Mouse (Mus musculus) ZHBTc4 (cell line): ENCODE data around the gene Rab5b.

Experiments used
- DNase-seq: peaks from one replicate; pipeline ENCODE4 v3.0.0-alpha.2; 2011; ENCODE audit warnings: low read depth, low spot score

Gene Rab5b

GRCm38 (mm10) chr10:128699006-128699405 lies 2.9 kb upstream of the Rab5b start:
- DNase-seq, result no peak

DNA sequence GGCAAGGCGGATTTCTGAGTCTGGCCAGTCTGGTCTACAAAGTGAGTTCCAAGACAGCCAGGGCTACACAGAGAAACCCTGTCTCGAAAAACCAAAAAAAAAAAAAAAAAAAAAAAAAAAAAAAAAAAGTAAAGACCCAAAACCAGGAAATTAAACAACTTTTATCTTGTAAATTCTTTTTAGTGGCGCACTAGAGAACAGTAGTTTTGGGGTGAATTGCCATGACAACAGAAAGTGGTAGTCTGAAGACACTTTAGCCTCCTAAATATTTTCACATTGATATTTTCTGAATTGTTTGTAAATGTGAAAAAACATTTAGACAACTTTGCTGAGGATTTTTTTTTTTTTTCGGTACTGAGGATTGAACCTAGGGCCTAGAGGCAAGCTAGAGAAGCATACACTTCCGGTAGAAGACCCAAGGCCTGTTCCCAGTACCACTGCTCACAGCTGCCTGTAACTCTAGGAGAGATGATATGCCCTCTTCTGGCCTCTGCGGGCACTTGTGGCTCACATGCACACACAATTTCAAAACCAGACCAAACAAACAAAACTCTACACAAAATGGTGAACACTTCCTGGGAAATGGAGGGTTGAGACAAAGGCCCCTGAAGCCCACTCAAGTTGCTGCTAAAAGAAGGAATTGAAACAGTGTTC lies 1.1 kb upstream of the Rab5b start:
- DNase-seq, result peak; percentile 54

DNA sequence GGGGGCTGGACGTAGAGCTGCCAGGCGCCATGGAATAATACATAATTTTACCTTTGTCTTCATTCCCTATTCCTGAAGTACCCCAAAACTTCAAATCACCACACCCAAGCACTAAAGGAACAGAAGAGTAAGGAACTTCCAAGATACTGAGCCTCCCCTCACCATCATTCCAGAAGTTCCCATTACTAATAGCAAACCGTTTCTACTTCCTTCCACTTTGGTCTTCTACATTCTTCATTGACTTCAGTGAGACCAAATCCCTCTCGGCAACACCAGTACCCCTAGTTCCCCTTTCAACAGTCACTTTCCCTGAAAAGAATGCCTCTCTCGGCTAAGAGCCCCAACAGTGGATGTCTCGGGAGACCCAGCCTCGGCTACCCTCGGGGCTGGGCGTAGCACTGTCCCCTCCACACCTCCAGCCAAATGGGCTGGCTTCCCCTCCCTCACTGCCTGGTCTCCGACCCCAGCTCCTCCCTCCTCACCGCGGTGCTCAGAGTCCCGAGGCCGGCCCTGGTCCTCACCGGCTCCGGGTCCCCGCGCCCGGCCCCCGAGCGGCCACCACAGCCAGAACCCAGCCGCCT lies 563 bp downstream of the Rab5b start:
- no peak for DNase-seq

GRCm38 (mm10) chr10:128674469-128675008 lies 21.5 kb downstream of the Rab5b start:
- peak; percentile 41 for DNase-seq

DNA sequence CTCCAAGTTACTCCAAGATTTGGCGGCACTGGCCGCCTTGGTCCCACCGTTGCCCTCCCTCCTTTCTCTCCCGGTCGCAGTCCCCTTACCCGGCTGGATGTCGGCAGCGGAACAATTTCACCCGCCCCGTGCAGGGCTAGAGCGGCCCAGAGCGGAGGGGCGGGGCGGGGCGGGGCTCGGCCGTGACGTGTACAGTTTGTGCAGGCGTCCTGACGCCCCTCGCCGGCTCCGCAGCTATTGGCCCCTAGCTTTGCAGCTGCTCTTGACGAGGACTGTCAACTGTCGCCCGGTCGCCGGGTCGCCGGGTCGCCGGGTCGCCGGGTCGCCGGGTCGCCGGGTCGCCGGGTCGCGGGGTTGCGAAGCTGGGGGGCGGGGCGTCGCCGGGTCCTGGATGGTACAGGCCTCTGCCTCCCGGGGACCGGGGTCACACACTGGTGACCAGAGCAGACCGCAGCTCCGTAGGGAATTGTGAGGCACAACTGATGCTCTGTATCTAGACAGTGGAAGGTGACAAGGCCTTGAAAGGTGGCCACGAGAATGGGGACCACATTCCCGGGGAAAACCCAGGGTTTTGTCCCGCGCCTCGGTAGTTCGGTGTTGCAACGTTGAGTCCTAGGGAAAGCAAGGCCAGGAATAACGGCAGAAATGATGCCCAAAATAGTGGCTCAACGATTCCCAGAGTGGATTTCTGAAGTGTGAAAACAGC lies 22.1 kb downstream of the Rab5b start, which contains the start of gene Suox:
Gene Suox (minus strand): TSS at position 311 of the 706 bp plus-strand sequence.
- DNase-seq, result peak; percentile 93

DNA sequence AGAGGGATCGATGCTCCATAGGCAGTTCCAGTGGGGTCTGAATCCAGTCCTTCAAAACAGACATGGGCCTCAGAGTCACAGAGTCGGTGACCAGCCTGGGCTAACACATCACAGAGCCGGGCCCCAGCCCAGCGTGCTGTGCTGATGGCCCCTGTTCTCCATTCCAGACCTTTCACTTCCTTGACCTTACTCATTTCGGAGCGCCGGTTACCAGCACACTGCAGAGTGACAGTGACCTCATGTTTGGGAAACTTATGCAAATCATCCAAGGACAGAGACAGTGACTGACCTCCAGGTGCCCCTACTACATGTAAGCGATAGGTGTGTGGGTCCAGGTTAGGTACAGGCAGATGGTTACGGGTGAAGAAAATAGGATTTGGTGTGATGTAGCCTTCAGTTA lies 24.9 kb downstream of the Rab5b start:
- no peak for DNase-seq

- DNase-seq, result peak; percentile 83
Observed at GRCm38 (mm10) chr10:128668790-128669672, 27.0 kb downstream of the Rab5b start.

GRCm38 (mm10) chr10:128665806-128666205 lies 30.3 kb downstream of the Rab5b start:
- DNase-seq, result no peak

GRCm38 (mm10) chr10:128665307-128665706 lies 30.8 kb downstream of the Rab5b start:
- DNase-seq, result no peak

GRCm38 (mm10) chr10:128664808-128665207 lies 31.3 kb downstream of the Rab5b start:
- no peak for DNase-seq

DNA sequence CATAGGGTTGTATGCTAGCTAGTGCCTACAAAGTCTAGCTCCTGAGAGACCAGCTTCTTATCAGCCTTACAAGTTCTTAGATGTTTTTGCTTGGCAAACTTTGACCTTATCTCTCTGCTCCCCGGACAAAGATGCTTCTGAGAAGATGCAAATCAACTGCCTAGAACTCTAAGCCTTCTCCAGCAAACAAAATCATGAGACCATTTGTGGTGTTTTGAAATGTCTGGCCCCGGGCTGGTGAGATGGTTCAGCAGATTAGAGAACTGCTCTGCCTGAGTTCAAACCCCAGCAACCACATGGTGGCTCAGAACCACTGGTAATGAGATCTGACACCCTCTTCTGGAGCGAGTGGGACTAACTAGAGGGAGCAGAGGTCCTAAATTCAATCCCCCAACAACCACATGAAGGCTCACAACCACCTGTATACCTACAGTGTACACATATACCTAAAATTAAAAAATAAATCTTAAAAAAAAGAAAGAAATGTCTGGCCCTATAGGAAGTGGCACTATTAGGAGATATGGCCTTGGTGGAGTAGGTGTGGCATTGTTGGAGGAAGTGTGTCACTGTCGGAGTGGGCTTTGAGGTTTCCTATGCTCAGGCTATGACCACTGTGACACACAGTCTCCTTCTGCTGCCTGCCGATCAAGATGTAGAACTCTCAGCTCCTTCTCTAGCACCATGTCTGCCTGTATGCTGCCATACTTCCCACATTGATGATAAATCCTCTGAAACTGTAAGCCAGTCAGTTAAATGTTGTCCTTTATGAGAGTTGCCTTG lies 32.4 kb downstream of the Rab5b start:
- DNase-seq, result no peak

DNA sequence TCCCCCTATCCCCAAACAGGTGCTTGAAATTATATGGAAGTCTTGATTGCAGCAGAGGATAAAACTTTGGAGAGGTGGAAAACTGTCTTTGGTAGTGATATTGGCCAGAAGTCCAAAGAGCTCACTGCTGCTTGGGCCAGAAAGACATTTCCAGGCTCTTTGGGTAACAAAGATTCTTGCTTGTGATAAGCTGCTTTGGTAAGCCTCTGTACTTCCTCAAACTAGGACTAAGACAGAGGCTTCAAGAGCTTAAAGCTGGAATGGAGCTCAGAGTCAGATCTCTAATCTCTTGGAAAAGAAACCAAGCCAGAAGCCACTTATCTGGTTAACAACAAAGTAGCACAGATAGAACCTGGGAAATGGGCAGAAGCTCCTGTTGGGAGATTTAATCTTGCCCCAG lies 33.6 kb downstream of the Rab5b start:
- no peak for DNase-seq

- DNase-seq, result no peak
Observed at GRCm38 (mm10) chr10:128659490-128659889, 36.6 kb downstream of the Rab5b start.

GRCm38 (mm10) chr10:128657844-128658243 lies 38.2 kb downstream of the Rab5b start:
- DNase-seq, result no peak

GRCm38 (mm10) chr10:128656731-128657130 lies 39.3 kb downstream of the Rab5b start:
- DNase-seq, result no peak

DNA sequence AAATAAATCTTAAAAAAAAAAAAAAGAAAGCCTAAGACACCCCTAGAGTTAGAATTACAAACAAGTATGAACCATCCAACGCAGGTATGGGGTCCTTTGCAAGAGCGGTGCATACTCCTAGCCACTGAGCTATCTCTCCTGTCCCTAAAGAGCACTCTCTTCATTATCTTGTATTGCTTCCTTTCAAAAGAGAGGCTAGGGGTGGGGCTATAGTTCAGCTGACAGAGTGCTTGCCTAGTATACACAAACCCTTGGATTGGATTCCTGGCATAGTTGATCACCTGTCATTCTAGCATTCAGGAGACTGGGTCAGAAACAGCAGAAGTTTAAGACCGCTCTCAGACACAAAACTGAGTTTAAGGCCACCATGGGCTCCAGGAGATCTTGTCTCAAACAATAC lies 40.8 kb downstream of the Rab5b start:
- DNase-seq, result peak; percentile 40

GRCm38 (mm10) chr10:128653866-128654265 lies 42.2 kb downstream of the Rab5b start:
- DNase-seq, result no peak

DNA sequence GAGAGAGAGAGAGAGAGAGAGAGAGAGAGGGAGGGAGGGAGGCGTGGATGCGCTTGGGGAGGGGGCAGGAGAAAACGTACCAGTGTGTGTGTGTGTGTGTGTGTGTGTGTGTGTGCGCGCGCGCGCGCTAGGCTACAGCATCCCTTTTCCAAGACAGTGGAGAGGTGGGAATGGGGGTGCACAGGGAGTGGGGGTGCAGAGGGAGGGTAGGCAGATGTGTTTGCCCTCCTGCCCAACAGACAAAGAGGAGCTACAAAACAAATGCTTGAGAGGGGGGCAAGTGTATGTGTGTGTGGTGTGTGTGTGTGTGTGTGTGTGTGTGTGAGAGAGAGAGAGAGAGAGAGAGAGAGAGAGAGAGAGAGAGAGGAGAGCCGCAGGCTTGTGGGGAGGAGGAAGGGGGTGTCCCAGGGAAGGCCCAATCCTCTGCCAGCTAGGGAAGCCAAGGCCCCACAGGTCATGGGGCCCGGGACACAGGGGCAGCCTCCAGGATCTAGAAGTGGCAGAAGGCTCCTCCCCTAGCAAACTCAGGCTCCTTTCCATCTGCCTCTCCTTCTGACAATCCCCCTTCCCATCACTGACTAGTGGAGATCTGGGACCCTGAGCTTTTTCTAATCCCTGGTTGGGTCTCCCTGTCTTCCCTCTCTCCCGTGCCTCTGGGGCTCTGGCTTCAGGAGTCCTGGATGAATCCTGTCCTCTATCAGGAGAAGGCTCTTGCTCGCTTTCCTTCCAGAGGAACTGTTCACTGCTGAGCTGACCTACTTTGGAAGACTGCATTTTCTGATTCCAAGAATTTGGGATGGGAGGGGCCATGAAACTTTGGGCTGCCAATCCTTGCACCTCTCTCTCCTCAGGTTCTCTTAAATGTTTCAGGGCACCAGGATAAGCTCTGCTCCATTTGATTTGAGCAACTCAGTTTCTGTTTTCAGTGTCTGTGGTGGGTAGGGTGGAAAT lies 49.6 kb downstream of the Rab5b start:
- DNase-seq, result no peak

GRCm38 (mm10) chr10:128645111-128646011 lies 50.7 kb downstream of the Rab5b start, which contains the start of gene Ikzf4:
Ikzf4 (minus strand) TSS chr10:128645991.
- DNase-seq, result peak; percentile 75
